Mouse (Mus musculus) erythroid progenitor cell, adult 5-6 weeks (primary cell): ENCODE results near the gene Ldah. TPM values are rescaled to one million over a fixed set of nuclear protein-coding genes. Genes with fewer than 3 reads are reported as not detected.

Source experiments
- ATAC-seq: replicated peaks from 2 replicates; pipeline ENCODE4 v1.8.0; 2016; ENCODE audit warnings: moderate number of reproducible peaks, mild to moderate bottlenecking, moderate TSS enrichment, inconsistent platforms; ENCODE audit not compliant: poor library complexity, low FRiP score, severe bottlenecking
- total RNA-seq, 2 experiments: library from RNA; stranded (forward) in 1 of 2; stranded (reverse) in 1 of 2; fragments of 150-400 nt in 1 of 2; fragments of 186-747, 209-891 nt in 1 of 2; gene quantifications; 2 replicates each; pipeline versions ENCODE4 v1.2.3 to v1.2.4; 2015 to 2017; ENCODE audit warnings: low replicate concordance in 2 of 2

The Ldah gene
- total RNA-seq, 2 experiments from 2014 or later = 4.6 to 27.7 TPM

DNA sequence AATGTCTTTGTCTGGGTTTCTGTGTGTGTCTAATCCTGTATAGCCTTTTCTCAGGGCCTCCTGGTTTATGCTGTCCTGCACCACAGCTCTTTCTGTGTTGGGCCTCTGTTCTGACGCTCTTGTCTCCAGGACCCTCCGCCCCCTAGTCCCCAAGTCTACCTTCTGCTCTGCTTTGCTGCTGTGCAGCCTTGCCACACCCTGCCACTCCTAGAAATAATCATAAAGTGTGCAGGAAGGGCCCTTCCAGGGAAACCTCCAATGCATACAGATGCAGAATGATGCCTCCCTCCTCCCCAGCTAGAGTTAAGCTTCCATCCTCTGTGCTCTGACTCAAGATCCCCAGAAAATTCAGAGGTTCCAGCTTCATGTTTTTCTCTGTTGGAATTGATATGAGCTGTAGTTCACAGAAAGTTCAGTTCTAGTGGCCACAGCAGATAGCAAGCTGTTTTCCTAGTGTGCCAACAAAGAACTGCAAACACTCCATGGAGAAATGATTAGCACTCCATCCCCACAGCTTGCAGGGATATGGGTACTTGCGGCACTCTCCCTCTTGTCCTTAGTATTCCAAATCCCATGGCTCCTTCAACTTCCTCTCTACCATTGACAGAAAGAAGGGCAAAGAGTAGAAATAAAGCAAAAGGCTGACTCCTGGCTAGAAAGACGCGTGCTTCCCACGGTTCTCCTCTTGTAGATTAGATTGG is 65.7 kb downstream of the Ldah start:
- ATAC-seq = no peak

GRCm38 (mm10) chr12:8275424-8275823 is 67.5 kb downstream of the Ldah start:
- no peak for ATAC-seq

GRCm38 (mm10) chr12:8281225-8282017 is 73.5 kb downstream of the Ldah start:
- ATAC-seq = no peak

DNA sequence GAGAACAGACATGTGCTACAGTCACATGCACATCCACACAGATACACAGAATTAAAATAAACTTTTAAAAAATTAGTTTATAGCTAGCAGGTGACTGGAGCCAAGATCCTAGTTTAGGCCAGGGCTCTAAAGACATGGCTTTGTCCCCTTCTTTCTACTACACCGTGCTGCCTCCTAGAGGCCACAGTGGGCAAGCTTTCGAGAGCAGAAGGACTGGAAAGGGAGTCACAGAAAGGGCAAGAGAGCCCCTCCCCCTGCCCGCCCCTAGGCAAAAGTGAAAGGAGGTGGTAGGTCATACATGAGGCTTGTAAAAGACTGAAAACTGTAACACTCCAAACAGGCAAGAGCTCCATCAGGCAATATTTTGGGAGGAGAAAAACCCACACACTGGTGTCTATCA is 80.1 kb downstream of the Ldah start:
- no peak for ATAC-seq

DNA sequence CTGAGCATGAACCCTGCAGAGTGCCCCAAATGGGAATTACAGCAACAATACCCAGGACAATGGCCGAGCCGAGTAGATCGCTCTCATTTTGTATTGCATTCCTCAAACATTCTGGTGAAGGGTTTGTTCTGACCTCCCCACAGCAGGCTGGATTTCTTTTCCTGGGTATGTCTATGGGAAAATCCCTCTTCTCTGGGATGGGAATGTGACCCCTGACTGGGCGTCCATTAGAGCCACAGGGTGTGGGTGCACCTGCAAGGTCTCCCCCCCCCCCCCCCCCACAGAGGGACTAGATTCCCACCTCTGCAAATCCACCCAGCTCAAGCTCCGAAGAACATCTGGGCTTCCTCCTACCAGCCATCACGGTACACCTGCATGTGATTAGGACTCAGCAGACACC is 81.2 kb downstream of the Ldah start:
- no peak for ATAC-seq

DNA sequence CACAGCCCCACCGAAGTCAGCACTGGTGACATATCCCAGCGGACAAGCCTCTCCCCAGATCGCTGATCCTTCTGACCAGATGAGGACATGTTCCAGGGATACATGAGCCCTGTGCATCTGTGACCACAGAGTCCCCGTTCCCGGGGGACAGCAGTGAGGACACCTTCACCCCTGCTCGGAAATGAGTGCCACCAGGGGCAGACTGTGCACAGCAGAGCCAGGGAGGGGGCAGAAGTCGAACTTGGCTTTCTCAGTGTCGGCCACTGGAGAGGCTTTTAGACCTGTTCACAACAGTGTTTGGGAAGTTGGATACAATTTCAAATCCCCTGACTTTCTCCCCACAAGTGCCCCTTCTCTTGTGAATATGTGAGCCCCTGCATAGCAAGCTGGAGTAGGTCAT is 81.6 kb downstream of the Ldah start:
- ATAC-seq = no peak

DNA sequence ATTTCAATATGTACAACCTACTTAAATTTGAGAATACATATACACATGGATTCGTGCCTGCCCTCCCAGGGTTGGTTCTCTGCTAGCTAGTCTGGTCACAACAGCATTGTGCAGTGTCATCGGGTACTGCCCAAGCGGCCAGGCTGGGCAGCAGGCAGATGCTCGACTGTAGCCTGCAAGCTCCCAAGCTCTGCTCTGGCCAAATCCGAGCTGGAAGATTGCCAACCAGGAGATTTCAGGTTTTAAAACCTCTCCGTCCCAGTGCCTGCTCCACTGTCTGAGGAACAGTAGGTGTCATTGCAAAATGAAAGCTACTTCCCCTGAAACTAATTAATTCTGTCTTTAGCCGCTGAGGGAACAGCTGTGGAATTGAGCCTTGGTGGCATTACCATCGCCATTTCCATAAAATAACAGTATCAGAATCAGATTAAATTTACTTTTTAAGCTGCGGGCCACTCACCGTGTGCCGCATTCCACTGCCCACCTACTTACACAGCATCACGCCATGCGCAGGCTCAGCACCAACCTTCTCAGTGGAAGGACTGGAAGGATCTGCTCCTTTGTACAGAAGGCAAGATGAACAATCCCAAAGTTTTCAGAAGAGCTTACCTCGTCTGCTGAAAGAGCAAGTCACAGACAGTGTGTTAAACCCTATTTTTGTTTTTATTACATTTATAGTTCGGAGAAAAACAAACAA is 83.4 kb downstream of the Ldah start:
- no peak for ATAC-seq

DNA sequence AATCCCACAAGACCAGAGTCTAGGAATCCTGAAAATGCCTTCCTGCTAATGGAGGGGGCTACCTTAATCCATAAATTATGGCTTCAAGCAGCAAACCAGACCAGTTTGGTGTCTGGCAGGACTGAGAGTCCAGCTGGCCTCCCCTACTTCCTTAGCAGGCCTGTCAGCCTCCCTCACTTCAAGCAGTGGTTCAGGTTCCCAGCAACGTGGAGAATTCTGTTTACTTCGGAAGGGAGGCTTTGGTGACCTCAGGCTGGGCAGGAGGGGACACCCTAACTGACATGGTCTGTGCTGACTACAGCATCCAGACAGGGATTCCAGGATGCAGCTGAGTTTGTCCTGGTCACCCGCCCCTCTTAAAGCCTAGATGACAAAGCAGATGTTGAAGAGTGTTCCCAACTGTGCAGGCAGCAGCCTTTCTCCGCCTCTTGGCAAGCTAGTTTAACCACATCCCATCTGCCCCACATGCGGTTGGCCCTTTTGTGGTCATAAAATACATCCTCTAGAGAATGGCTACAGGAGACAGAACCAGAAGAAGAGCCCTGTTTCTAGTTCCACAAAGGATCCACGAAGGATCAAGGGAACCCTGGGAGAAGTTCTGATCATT is 87.5 kb downstream of the Ldah start:
- ATAC-seq = no peak

- ATAC-seq = no peak
Measured at GRCm38 (mm10) chr12:8296154-8296553, 88.2 kb downstream of the Ldah start.

DNA sequence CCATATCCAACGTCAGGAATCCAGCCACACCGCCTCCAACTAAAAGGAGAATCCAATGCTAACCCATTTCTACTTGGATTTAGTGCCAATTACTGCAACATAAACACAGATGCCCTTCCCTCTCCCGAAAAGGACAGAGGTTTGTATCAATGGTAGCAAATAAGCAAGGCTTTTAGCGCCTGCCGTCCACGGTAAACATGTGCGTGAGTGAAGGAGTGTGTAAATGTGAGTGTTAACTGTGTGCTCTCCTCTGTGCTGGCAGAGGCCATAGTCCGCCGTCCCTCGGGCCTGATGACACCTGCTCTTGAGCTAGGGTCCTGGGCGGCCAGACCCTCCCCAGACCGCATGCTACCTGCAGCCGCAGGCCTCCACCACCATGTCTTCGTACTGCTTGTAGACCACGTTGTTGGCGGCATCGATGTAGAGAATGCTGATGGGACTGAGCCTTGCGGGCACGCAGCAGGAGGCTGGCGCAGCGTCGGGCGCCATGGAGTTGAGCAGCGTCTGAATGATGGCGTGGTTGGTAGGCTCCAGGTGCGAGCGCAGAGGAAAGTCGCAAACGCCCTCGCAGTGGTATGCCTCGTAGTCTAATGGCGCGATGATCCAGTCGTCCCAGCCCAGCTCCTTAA is 89.8 kb downstream of the Ldah start:
- no peak for ATAC-seq

GRCm38 (mm10) chr12:8298361-8299142 is 90.6 kb downstream of the Ldah start:
- ATAC-seq = no peak

- no peak for ATAC-seq
Measured at GRCm38 (mm10) chr12:8299143-8300110, 91.5 kb downstream of the Ldah start.

DNA sequence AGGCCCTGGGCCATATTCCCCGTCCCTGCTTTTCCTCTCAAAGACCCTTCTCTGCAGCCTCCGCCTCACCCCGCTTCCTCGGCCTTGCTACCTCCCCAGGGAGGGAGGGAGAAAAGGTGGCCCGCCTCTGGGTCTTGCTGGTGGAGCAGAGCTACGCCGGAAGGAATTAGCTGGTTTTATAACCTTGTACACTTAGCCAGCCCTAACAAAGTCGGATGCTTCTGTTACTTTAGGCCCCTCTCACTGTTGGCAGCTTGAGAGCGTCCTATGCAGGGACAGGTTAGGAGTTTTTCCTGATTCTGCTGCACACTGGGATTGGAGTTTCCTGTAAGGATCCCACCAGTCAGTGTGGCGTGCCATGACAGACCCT is 92.2 kb downstream of the Ldah start:
- ATAC-seq = no peak

DNA sequence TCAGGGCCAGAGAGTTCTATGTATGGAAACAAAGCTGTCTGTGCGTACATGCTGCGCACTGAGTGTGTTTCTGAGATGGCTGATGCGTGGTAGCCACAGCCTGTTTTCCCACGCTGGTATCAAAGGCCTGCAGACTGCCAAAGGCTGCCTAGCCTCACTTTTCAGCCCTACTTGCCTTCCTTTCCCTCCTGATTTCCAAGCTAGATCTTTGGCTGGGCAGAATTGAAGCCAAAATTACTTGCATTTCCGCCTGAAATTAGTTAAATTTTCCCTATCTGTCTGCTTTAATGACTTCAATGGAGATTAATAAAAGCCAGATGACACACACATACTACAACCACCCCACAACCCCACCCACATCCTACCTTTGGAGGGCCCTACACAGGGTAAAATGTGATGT is 92.6 kb downstream of the Ldah start:
- ATAC-seq = no peak

- ATAC-seq = no peak
Measured at GRCm38 (mm10) chr12:8301011-8301814, 93.3 kb downstream of the Ldah start.

- ATAC-seq = no peak
Measured at GRCm38 (mm10) chr12:8301841-8302431, 94.0 kb downstream of the Ldah start, which contains the start of gene Gdf7. Gdf7 (minus strand) TSS chr12:8301954.

DNA sequence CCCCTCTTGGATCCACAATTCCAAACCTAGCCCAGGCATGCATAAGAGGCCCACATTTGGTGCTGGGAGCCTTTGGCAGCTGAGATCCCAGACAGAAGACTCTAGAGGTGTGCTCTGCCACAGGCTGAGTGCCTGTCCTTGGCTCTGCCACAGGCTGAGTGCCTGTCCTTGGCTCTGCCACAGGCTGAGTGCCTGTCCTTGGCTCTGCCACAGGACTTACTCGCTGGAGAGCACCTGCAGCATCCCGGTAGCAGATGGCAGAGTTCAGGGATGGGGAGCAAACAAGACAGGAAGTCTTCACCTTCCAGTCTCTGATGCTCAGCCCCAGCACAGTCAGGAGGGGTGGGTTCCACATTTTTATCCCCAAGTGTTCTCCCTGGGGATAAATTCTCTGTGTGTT is 97.4 kb downstream of the Ldah start:
- ATAC-seq = no peak
